Mouse (Mus musculus) erythroblast, embryonic 14.5 days (primary cell): ENCODE measurements around the gene Fstl4.

Experiments
- GATA1 ChIP-seq: IDR thresholded peaks from 2 replicates; pipeline ENCODE4 v1.6.1; 2012; ENCODE audit warnings: low read length, inconsistent platforms, mixed read lengths
- TAL1 ChIP-seq: IDR thresholded peaks from 3 replicates; pipeline ENCODE4 v1.6.1; 2012; ENCODE audit warnings: low read length, inconsistent platforms, mixed read lengths

GRCm38 (mm10) chr11:53128661-53129060 is 364.2 kb downstream of the Fstl4 start:
- TF ChIP-seq GATA1 = no peak
- no peak for TF ChIP-seq TAL1
